Mouse (Mus musculus): Measurements from ENCODE around the gene Hs3st5.
"Not testable (repeated sequence)": the region's sequence is repeated elsewhere in the genome, so short reads cannot be mapped to it uniquely, and the experiment has no call there.

The Hs3st5 gene

GRCm38 (mm10) chr10:36557673-36558072 is 51.1 kb downstream of the Hs3st5 start:
- DNase-seq (ENCODE audit: low read depth, low spot score): no peak

DNA sequence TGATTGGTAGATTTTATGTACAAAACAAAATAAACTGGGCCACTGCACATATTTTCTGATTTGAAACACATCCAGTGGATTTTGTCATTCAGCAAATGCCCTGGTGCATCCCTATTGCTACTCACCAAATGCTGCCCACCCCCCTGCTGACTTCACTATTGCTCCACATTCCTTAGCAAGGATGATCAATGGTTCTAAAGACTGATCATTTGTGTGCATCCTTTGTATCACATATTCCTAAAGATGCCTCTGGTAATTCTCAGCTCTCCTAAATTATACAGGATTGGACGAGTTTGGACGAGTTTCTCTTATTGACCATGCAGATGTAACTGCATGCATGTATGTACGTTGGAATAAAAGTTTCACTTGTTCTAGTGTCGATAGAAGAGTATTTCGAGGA is 52.1 kb downstream of the Hs3st5 start:
- no peak for DNase-seq (ENCODE audit: low read depth, low spot score)

DNA sequence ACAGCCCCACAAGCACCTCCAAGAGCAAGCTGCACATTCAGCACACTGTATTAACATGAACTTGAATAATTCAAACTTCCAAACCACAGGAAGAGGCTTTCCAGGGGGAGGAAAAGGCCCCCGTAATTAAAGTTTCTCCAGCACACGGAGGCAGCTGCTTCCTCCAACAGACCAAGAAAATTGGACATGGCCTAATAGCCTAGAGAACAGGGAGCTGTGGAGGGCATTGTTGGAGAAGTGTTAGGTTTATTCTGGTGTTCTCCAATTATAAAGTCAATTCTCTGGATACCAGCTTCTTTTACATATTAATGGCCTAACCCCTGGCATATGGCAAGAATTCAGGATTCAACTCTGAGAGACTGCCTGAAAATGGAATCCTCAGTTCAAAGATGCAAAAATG is 60.6 kb downstream of the Hs3st5 start:
- no peak for DNase-seq (ENCODE audit: low read depth, low spot score)

GRCm38 (mm10) chr10:36572540-36572939 is 65.9 kb downstream of the Hs3st5 start:
- DNase-seq (ENCODE audit: low read depth, low spot score): no peak

DNA sequence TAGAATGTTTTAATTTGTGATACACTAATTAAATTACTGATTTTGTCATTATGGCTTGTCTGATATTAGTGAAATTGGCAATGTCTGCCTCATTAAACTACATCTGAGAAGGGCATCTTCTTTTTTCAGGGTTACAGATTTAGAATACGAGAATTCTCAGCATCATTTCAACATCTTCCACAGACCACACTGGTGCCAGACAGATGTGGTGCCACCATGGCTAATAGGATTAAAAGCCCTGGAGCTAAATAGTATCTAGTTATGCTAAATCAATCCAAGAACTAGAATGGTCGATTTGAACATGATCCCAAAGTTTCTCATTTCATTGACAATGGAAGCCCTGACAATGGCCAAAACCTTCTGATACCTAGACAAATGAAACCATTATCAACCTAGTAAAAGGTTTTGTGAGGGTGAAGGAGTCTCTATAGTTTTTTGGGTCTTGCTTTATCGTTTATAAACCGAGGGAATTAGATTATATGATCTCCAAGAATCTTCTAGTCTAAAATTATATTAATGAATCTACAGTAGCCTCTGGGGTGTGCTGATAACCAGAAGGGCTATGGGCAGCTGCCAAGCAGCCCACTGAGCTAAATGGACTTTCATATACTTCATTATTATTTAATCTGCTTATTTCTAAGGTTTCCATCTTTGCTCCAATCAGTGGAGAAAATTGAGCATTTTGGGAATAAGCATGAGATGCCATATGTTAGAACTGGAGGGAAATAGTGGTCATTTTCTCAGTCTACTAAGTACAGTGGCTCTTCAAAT is 71.9 kb downstream of the Hs3st5 start:
- DNase-seq (ENCODE audit: low read depth, low spot score): no peak

GRCm38 (mm10) chr10:36610400-36610799 is 103.8 kb downstream of the Hs3st5 start:
- no peak for DNase-seq (ENCODE audit: low read depth, low spot score)

- DNase-seq (ENCODE audit: low read depth, low spot score): not testable (repeated sequence)
Measured at GRCm38 (mm10) chr10:36611415-36611814, 104.8 kb downstream of the Hs3st5 start.

- DNase-seq (ENCODE audit: low read depth, low spot score): no peak
Measured at GRCm38 (mm10) chr10:36623037-36623436, 116.4 kb downstream of the Hs3st5 start.

GRCm38 (mm10) chr10:36627952-36628351 is 121.3 kb downstream of the Hs3st5 start:
- no peak for DNase-seq (ENCODE audit: low read depth, low spot score)

- DNase-seq (ENCODE audit: low read depth, low spot score): peak; percentile 34
Measured at GRCm38 (mm10) chr10:36631746-36632145, 125.1 kb downstream of the Hs3st5 start.

DNA sequence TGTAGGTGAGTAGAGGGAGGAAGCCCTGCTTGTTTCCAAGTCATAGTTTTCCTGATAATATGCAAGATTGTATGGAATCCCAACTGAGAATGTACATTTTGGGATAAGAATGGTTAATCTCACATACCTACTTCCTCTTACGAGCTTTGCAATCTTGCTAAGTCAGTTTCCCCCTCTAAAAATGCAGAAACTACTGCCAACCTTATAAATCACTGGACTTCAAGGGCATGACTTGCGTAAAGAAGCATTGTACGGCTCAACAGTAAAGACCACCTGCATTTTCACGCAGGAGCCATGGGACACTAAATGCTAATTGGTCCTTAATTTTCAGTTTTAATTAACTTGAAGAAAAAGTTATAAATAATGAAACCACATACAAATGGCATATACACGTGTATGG is 144.0 kb downstream of the Hs3st5 start:
- DNase-seq (ENCODE audit: low read depth, low spot score): no peak

DNA sequence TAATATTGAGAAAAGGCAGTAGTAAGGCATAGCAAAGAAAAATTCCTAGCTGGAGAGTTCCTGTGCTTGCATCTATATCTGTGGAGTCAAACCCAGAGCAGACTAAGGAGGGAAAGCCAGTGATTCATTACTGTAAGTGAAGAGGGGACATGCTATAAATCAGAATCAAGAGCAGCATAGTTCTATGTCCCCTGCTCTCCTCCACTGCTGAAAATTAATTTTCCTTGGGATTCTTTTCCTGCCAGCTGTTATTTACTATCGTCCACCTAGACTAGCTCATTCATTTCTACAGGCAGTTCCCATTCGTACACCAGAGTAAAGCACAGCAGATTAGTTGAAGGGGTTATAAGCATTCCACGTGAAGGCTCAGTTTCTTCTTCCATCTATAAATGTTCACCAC is 207.4 kb downstream of the Hs3st5 start:
- no peak for DNase-seq (ENCODE audit: low read depth, low spot score)

DNA sequence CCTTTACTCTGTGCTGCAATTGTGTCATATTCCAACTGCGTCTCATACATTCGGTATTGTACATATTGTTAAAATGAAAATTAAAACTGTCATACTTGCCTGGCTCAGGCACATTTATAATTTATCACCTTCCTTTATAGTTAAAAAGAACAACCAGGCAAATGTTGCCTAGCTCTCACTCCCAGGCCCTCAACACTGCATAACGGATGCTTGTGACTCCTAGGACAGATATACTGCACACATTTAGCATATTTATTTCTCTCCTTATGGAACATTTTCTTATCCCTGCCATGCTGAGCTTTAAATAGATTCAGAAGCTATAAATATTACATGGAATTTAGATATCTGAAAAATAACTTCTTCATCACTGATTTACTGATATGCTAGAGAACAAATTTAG is 219.6 kb downstream of the Hs3st5 start:
- no peak for DNase-seq (ENCODE audit: low read depth, low spot score)

DNA sequence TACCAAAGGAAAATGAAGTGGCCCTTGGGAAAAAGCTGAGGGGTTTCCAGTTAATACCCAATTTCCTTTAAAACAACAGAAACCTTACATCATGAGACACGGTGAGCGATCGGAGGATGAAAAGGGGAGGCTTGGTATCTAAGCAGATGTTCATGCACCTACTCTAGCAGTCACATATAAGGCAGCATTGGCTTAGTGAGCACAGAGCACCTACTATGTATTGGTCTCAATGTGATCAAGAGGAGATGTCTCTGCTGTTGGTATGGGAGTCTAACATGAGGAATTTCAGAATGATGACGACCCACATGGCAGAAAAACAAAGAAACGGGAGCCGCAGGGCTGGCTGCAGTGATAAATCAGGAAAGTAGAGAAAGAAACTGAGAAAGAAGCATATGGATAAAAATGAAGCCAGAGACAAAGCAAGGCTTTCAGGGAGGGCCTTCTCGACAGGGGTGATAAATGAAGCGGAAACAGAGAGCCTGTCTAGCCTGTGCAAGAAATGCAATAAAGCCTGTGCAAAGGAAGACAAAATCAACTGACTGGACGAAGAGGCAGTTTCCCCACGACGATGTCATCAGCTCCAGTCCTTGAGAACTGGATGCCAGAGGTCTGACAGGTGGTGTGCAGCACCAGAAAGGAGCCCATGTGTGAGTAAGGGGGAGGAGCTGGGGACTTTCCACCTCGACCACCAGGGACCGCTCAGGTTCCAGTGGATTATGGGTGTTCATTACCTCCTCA is 222.9 kb downstream of the Hs3st5 start:
- no peak for DNase-seq (ENCODE audit: low read depth, low spot score)

DNA sequence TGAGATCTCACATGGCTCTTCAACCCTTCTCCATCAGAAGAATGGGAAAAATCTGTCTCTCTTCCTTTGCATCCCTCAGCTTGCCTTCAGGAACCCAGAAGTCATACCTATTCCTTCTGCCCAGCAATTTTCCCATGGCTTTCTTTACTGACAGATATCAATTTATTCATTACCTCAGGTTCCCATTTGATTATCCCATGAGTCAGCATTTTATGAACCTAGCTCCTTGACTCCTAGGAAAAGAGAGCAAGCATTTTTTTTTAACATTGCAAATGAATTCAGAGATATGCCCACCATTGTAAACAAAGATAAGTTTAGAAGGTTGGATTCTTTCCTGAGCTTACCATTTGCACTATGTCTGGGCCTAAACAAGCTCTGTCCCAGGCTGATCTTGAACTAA is 232.8 kb downstream of the Hs3st5 start:
- DNase-seq (ENCODE audit: low read depth, low spot score): no peak

DNA sequence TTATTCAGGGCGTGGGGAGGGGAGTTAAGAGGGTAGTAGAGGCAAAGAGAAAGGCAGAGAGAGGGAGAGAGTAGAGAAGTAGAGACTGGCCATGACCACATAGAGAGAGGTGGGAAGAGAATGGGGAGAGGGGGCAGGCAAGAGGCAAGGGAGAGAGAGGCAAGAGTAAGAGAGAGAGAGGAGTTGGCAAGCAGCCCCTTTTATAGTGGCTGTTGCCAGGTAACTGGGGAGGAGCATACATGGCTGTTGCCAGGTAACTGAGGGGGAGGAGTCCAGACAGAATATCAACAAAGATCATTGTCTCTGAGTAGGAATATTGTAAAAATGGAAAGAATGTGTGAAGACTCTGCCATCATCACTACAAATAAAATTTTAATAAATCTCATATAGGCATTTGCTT is 243.4 kb downstream of the Hs3st5 start:
- DNase-seq (ENCODE audit: low read depth, low spot score): no peak

GRCm38 (mm10) chr10:36754471-36754870 is 247.9 kb downstream of the Hs3st5 start:
- no peak for DNase-seq (ENCODE audit: low read depth, low spot score)

- DNase-seq (ENCODE audit: low read depth, low spot score): no peak
Measured at GRCm38 (mm10) chr10:36773595-36773994, 267.0 kb downstream of the Hs3st5 start.

DNA sequence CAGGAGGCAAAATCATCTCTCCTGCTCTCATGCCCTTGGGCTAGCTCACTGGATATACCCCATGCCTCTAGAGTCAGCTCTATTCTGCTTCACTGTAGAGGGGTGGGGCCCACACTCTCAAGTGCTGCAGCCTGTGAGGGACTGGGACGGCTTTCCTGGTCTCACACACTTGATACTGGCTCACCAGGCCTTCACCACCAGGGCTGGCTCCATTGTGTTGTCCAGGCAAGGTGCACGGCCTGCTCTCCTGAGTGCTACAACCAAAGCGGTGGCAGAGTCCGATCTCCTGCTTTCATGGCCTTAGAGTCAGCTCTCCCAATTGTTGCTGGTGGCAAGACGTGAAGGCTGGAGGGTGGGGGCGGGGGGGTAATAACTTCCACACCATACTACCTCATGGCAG is 268.3 kb downstream of the Hs3st5 start:
- no peak for DNase-seq (ENCODE audit: low read depth, low spot score)

- DNase-seq (ENCODE audit: low read depth, low spot score): no peak
Measured at GRCm38 (mm10) chr10:36781641-36782040, 275.0 kb downstream of the Hs3st5 start.

DNA sequence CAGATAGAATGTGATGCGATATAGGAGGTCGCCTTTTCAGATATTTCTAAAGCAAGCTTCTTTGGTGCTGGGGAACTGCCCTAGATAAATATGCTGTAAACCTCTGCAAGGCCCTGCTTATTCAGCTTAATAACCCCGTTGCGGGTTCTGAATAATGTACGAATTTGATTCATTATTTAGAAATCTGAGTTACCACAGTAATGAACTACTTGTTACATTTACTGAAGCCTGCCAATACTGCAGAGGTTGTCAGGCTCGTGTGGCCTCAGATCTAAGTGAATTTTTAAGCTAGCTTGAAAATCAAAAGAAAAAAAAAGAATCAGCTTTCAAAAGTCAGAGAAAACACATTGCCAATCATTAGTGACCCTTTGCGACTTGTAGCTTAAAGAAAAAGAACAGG is 280.4 kb downstream of the Hs3st5 start:
- no peak for DNase-seq (ENCODE audit: low read depth, low spot score)

DNA sequence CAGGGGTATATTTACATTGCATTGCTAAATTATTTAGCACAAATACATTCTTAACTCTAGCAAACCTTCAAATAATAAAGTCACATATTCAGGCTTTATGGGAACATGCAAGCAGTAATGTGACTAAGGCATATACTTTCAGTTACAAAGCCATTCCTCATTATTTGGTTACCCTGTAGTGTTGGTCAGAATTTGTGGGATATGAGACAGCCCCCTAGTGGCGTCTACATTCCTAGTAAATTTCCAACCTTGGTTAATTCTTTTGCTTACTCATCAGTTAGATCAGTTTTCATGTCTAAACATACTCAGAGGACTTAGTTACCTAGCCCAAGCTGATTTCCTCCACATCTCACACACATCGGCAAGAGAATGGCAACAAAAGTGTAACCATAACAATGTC is 285.2 kb downstream of the Hs3st5 start:
- peak; percentile 35 for DNase-seq (ENCODE audit: low read depth, low spot score)

GRCm38 (mm10) chr10:36795311-36795710 is 288.7 kb downstream of the Hs3st5 start:
- DNase-seq (ENCODE audit: low read depth, low spot score): no peak

All from telencephalon, adult 2 months (tissue).